Mouse (Mus musculus) liver, embryonic 12.5 days (tissue): ENCODE data around the gene Myrf. TPM values are rescaled to one million over a fixed set of nuclear protein-coding genes. Genes with fewer than 3 reads are reported as not detected.

Experiments
- ATAC-seq: fragments of 200-750 bp; cut with Nextera tagmentation; 2 replicates; pipeline ENCODE4 v1.8.0; 2017; ENCODE audit warnings: moderate number of reproducible peaks, mild to moderate bottlenecking, moderate library complexity
- H3K27ac ChIP-seq: fragments of 300-500 bp; sonication (generic); 2 replicates; pipeline ENCODE4 v1.5.1; 2016; ENCODE audit warnings: mild to moderate bottlenecking
- H3K27me3 ChIP-seq: fragments of 300-500 bp; sonication (generic); replicated peaks from 2 replicates; pipeline ENCODE4 v1.6.1; 2016; ENCODE audit warnings: mild to moderate bottlenecking, moderate library complexity
- H3K36me3 ChIP-seq: fragments of 300-500 bp; sonication (generic); 2 replicates; pipeline ENCODE4 v1.6.1; 2016; ENCODE audit warnings: mild to moderate bottlenecking, moderate library complexity
- H3K4me1 ChIP-seq: fragments of 300-500 bp; sonication (generic); 2 replicates; pipeline ENCODE4 v1.6.1; 2016
- H3K4me2 ChIP-seq: fragments of 300-500 bp; sonication (generic); 2 replicates; pipeline ENCODE4 v1.6.1; 2016; ENCODE audit warnings: mild to moderate bottlenecking, moderate library complexity
- H3K4me3 ChIP-seq: fragments of 300-500 bp; sonication (generic); 2 replicates; pipeline ENCODE4 v1.5.1; 2016; ENCODE audit warnings: mild to moderate bottlenecking, moderate library complexity
- H3K9ac ChIP-seq: fragments of 300-500 bp; sonication (generic); 2 replicates; pipeline ENCODE4 v1.6.1; 2016; ENCODE audit warnings: mild to moderate bottlenecking, moderate library complexity
- H3K9me3 ChIP-seq: fragments of 300-500 bp; sonication (generic); replicated peaks from 2 replicates; pipeline ENCODE4 v1.6.1; 2016; ENCODE audit warnings: mild to moderate bottlenecking, moderate library complexity
- WGBS: fragments of 180-500 bp; shearing (Covaris S2); methylation state at CpG from one replicate; pipeline ENCODE4 v1.1.7; 2016; ENCODE audit not compliant: insufficient replicate concordance; 5-methylcytosine and 5-hydroxymethylcytosine counted together
- polyA plus RNA-seq: library from polyadenylated mRNA; unstranded; fragments of >200 nt; fragmentation: Nextera tagmentation; extraction: Ambion mirVana; gene quantifications from 2 replicates; pipeline ENCODE4 v1.2.1, GENCODE M21; 2016

The Myrf gene
- polyA plus RNA-seq, 1 experiment from 2014 or later, result 6.6 TPM

DNA sequence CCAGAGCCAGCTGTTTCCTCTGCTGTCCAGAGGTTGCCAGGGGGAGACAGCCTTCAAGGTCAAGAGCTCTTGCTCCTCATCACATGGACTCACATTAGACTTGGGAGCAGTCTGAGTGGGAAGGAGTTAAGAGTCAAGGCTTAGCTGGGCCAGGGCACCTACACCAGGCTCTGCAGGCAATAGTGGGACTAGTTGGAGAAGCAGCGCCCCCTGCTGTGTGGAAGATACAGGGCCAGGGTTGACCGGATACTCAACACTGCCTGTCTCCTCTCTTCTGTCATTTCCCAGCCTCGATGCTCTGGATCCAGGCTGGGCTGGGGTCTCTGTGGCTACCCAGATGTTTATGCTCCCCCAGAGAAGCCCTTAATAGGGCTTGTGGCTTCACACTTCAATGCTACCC is 3.6 kb upstream of the Myrf start:
- Histone ChIP-seq H3K4me3 (no peak overlapping the region), H3K9ac (no peak overlapping the region), H3K36me3 (no peaks in the 10 kb centered on the region), H3K9me3 (no peaks in the 10 kb centered on the region), H3K4me1 (peaks cover 22% of the 10 kb centered on the region), H3K27me3 (peaks cover 52% of the 10 kb centered on the region), H3K4me2 (no peak overlapping the region), H3K27ac (no peak overlapping the region)
- WGBS, result 12% methylated on average over 3 of the region's 3 CpGs
- ATAC-seq, result no peak

DNA sequence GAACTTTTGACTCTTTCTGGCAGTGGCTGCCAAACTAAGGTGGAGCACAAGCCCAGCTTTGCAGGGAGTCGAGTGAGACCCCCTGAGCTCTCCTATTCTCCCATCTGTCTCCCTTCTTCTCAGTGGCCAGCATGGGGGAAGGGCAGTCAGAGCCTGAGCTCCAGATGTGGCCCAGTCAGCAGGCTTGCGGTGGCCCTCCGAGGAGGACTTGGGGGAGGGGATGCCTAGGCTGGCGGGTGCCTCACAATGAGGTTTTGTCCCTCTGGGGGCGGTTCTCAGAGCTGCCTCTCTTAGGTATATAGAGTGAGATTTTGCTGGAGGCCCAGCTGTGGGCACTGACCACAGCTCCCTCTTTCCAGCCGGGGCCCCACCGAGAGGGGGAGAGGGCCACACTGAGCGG is 2.4 kb upstream of the Myrf start:
- no peaks in the 10 kb centered on the region for H3K9me3 ChIP-seq
- no peak overlapping the region for H3K9ac ChIP-seq
- H3K27me3 ChIP-seq, result peaks cover 55% of the 10 kb centered on the region
- no peaks in the 10 kb centered on the region for H3K36me3 ChIP-seq
- H3K4me1 ChIP-seq, result peaks cover 35% of the 10 kb centered on the region
- no peak overlapping the region for H3K27ac ChIP-seq
- WGBS, result 15% methylated on average over 8 of the region's 8 CpGs
- no peak for ATAC-seq
- no peak overlapping the region for H3K4me2 ChIP-seq
- H3K4me3 ChIP-seq, result no peak overlapping the region

DNA sequence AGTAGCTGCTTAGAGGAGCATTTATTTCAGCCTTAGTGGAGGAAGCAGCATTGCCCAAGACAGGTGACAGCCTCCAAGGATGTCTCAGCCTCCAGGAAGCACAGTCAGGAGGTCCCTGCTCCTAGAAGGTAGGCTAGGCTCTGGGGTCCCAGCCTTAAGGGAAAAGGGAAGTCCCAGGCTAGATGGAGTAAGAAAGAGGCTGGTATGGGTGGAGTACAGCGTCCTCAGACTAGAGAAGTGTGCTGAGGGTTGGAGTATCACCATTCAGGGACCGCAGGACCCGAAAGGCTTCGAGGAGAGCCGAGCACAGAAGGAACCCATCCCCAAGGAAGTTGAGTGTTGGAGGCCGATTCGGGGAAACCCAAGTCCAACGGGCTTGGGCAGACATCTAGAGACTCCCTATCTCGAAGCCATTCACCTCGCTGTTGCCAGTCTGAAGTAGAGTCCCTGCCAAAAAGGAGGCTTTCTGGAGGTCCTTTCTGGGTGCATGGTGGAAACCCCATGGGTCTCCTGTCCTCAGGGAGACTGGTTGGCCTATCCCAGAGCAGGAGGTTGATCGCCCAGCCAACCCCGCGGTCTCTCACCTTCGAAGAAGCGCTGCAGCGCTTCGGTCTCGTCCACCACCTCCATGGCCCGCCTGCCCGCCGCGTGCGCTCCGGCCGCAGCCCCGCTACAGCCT is 434 bp downstream of the Myrf start:
- H3K27ac ChIP-seq, result peak overlapping the region; percentile 22; the same call in 1 of the 2 replicates
- no peaks in the 10 kb centered on the region for H3K9me3 ChIP-seq
- no peaks in the 10 kb centered on the region for H3K36me3 ChIP-seq
- peak overlapping the region; percentile 54 for H3K4me3 ChIP-seq
- peaks cover 49% of the 10 kb centered on the region for H3K4me1 ChIP-seq
- H3K27me3 ChIP-seq, result peaks cover 45% of the 10 kb centered on the region
- H3K4me2 ChIP-seq, result peak overlapping the region; percentile 85
- no peak; the same call in 1 of the 2 replicates for ATAC-seq
- peak overlapping the region; percentile 67 for H3K9ac ChIP-seq
- WGBS, result 2% methylated on average over 26 of the region's 26 CpGs

DNA sequence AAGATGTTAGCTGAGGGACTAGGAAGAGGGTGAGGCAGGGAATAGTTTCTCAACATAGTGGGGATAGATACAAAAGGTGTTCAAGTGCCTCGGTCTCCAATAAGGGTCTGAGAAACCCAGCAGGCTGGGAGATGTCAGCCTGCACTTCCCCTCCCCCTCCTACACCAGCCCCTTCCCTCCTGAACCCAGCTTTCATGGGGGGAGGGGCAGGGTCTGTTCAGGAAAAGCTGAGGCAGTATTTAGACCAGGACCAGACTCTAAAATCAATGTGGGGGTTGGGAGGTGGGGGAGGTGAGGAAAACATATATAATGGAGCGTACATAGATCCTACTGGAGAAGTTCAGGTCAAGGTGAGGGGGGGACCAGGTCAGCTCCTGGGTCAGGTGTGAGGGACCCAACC is 1.1 kb downstream of the Myrf start:
- peak overlapping the region; percentile 67 for H3K9ac ChIP-seq
- no peaks in the 10 kb centered on the region for H3K36me3 ChIP-seq
- 27% methylated on average over 2 of the region's 2 CpGs for WGBS

DNA sequence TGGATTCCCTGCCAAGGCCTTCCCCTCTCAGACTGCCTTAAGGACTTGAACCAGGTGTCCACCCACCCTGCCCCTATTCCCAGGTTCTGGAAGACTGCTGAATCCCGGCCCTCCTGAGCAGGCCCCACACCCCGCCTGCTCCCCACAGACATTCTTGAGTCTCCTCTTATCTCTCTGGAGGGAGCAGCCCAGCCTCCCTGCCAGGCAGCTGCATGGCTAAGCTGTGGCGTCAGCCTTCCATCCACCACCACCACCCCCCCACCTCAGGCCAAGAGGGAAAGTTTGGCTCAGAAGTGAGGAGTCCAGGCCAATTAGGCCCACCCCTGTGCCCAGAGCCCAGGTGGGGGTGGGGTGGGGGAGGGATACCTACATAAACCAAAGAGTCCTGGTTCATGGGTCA is 2.1 kb downstream of the Myrf start:
- no peak overlapping the region for H3K9ac ChIP-seq
- H3K9me3 ChIP-seq, result no peaks in the 10 kb centered on the region
- no peak for ATAC-seq
- peaks cover 56% of the 10 kb centered on the region for H3K4me1 ChIP-seq
- peaks cover 45% of the 10 kb centered on the region for H3K27me3 ChIP-seq
- H3K4me2 ChIP-seq, result peak overlapping the region; percentile 85
- H3K4me3 ChIP-seq, result 0 out of 2 replicates have a peak overlapping the region, but pooled peaks have one; percentile 54
- WGBS, result 15% methylated on average over 3 of the region's 3 CpGs
- H3K36me3 ChIP-seq, result no peaks in the 10 kb centered on the region
- 0 out of 2 replicates have a peak overlapping the region, but pooled peaks have one; percentile 7 for H3K27ac ChIP-seq

More for the DNA sequence above, 1.1 kb downstream of the Myrf start:
- peak overlapping the region; percentile 85 for H3K4me2 ChIP-seq
- no peak for ATAC-seq
- peak overlapping the region; percentile 54 for H3K4me3 ChIP-seq
- no peaks in the 10 kb centered on the region for H3K9me3 ChIP-seq
- peaks cover 56% of the 10 kb centered on the region for H3K4me1 ChIP-seq
- H3K27me3 ChIP-seq, result peaks cover 45% of the 10 kb centered on the region
- 0 out of 2 replicates have a peak overlapping the region, but pooled peaks have one; percentile 13 for H3K27ac ChIP-seq

DNA sequence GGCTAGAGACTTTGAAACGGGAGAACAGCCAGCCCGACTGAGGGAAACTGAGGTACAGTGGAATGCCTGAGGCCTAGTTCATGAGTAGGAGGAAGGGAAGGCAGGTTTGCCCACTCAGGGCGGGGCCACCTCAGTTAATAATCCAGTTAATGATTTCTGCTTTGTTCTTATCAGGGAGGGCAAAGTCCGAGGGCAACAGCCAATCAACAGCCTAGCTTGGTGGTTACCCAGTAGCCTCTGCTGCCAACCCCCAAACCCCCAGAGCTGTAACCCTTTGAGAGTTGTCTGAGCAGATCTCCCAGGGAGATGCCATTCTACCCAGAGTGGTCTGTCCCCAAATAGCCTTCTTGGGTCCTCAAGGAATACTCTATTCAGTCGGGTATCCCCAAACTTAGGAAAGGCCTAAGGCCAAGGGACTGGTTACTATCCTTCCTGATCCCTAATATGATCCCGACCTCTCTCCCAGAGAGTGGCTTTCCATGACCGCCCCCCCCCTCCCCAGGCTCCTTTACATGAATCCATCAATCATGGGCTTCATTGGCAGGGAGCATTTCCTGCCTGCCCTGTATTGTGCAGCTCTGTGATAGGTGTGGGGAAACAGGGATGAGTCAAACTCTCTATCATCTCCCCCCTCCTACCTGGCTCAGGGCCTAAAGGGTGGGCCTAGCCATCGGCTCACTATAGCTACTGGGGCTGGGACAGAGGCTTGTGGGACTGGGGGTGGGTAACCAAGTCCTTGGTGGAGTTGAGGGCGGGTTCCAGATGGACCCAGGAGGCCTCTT is 4.6 kb downstream of the Myrf start:
- Histone ChIP-seq H3K4me2 (peak overlapping the region; percentile 11), H3K4me3 (no peak overlapping the region), H3K9me3 (no peaks in the 10 kb centered on the region), H3K27ac (peak overlapping the region; percentile 38), H3K36me3 (no peaks in the 10 kb centered on the region), H3K4me1 (peaks cover 64% of the 10 kb centered on the region), H3K27me3 (peaks cover 53% of the 10 kb centered on the region), H3K9ac (no peak overlapping the region)
- ATAC-seq, result peak; percentile 52
- WGBS, result 47% methylated on average over 9 of the region's 9 CpGs

DNA sequence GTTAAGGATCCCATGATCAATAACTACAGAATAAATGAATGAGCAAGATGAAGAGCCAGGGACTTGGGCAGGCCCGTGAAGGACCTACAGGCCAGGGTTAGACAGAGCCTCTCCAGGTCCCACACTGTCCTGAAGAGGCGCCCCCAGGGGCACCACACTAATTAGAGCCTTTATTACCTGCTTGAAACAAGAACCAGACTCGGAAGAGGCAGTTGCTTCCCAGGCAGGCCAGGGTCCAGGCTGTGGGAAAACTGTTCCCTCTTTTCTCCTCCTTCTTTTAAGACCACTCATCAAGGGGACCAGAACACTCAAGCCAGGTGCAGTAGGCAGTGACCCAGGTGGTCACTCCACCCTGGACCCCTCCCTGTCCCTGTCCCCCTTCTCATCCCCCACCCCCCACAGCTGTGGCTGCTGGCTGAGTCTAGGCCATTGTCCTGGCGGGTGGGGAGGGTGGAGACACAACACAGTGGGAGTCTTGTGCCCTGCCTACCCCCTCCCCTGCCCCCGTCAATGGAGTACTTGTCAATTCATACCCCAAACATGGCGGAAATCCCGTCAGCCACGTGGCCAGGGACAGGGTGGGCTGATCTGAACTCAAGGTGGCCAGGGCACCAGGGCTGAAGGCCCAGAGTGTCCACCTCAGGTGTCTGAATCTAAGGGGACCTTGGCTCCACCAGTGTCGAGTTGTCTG is 8.1 kb downstream of the Myrf start:
- no peaks in the 10 kb centered on the region for H3K9me3 ChIP-seq
- peaks cover 41% of the 10 kb centered on the region for H3K27me3 ChIP-seq
- ATAC-seq, result no peak
- H3K9ac ChIP-seq, result no peak overlapping the region
- H3K4me1 ChIP-seq, result peaks cover 39% of the 10 kb centered on the region
- no peak overlapping the region for H3K27ac ChIP-seq
- H3K4me2 ChIP-seq, result no peak overlapping the region
- peaks cover 5% of the 10 kb centered on the region; the same call in 1 of the 2 replicates for H3K36me3 ChIP-seq
- H3K4me3 ChIP-seq, result no peak overlapping the region
- 39% methylated on average over 9 of the region's 9 CpGs for WGBS

DNA sequence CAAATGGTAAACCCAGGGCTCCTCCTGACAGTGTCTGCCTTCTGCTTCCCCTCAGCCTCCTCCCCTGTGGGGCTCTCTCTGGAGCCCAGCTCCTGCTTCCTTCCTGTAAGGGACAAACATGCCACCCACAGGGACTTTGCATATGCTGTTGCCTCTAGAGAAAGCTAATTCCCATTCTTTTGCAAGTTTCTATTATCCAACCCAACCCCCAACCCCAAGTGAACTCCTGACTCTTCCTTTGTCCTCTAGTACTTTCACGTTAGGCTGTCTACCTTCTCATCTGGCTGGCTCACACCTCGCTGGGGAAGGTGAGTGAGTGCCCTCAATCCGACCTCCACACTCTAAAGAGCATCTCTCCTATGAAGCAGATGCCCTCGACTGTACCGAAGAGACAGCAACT is 8.7 kb downstream of the Myrf start:
- H3K9me3 ChIP-seq, result no peaks in the 10 kb centered on the region
- H3K4me2 ChIP-seq, result no peak overlapping the region
- H3K4me1 ChIP-seq, result peaks cover 39% of the 10 kb centered on the region
- H3K9ac ChIP-seq, result no peak overlapping the region
- peak overlapping the region; percentile 15; the same call in 1 of the 2 replicates for H3K27ac ChIP-seq
- no peak for ATAC-seq
- H3K36me3 ChIP-seq, result peaks cover 5% of the 10 kb centered on the region; the same call in 1 of the 2 replicates
- 34% methylated on average over 5 of the region's 5 CpGs for WGBS
- H3K4me3 ChIP-seq, result no peak overlapping the region
- peaks cover 39% of the 10 kb centered on the region for H3K27me3 ChIP-seq

DNA sequence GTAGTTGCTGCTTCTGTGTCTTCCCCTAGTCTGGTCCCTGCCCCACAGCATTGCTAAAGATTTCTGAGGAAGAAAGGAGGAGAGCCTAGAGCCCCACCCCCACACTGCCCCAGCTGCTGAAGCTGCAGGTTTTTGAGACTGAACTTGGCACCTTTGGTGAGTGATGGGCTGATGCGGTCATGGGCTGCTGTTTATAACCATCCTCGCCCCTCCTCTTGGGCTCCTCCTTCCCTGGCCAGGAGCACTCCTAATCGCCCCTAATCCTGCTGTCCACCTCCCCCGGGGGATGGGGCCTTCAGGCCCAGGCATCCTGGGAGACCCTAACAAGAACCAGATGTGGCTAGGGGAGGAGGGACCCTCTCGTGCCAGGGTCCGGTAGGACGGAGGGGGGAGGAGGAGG is 9.5 kb downstream of the Myrf start:
- H3K9me3 ChIP-seq, result no peaks in the 10 kb centered on the region
- H3K9ac ChIP-seq, result no peak overlapping the region
- WGBS, result 28% methylated on average over 7 of the region's 7 CpGs
- no peak overlapping the region for H3K4me2 ChIP-seq
- H3K4me3 ChIP-seq, result no peak overlapping the region
- H3K36me3 ChIP-seq, result peaks cover 5% of the 10 kb centered on the region; the same call in 1 of the 2 replicates
- ATAC-seq, result no peak
- peaks cover 39% of the 10 kb centered on the region for H3K27me3 ChIP-seq
- H3K4me1 ChIP-seq, result peaks cover 38% of the 10 kb centered on the region
- no peak overlapping the region for H3K27ac ChIP-seq

DNA sequence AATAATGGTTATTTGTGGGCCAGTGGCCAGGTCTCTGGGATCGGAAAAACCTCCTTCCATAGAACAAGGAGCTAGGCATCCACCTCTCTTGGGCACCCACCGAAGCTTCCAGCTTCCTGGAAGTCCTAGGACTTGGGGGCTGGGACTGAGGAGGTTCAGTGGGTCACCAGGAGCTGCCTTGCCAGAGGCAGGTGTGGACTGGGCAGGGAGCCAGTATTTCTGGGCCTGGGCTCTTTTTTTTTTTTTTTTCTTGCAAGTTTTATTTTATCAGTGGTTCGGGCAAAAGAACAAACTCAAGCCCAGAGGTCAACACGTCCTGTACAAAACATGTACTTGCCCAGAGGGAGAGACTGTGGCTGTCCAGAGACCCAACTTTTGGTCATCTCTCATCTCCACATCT is 14.8 kb downstream of the Myrf start:
- Histone ChIP-seq H3K4me1 (peaks cover 41% of the 10 kb centered on the region), H3K9me3 (no peaks in the 10 kb centered on the region), H3K36me3 (peaks cover 15% of the 10 kb centered on the region), H3K9ac (no peak overlapping the region), H3K4me3 (no peak overlapping the region), H3K27ac (peak overlapping the region; percentile 42; the same call in 1 of the 2 replicates), H3K4me2 (no peak overlapping the region), H3K27me3 (peaks cover 28% of the 10 kb centered on the region)
- 49% methylated on average over 4 of the region's 4 CpGs for WGBS
- ATAC-seq, result no peak

DNA sequence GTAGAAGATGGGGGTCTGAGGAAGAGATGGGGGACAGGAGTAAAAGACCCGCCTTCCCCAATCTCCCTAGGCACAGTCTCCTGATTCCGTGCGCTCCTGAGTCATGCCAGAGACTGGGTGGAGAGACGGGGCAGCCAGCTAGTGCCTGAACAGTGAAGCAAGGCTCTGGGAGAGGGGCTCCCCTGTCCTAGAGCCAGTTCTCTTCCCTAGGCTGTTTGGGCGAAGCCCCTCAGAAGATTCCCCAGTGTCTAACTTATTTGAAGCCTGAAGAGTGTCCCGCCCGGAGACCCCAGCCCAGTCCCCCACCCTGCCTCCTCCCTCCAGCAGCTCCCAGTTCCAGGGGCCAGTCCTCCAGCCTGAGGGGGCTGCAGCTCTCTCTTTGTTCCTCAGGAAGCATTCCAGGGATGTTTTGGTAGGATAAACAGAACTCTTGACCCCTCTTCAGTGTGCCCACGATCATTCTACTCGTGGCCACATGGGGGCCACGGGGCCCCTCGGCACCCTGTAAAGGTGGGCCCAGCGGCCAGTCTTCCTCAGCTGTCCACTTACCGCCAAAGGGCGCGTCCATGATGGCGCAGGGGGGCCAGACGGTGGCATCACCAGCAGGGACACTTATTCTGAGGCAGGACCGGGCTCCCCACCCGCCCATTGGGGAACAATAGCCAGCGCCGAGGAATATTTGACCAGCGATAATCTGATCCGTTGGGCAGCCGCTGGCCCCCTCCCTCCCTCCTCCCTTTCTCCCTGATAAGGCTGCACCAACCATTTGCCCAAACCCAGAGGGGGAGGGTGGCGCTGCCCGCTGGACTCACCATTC is 15.7 kb downstream of the Myrf start:
- 29% methylated on average over 26 of the region's 26 CpGs for WGBS
- Histone ChIP-seq H3K27ac (peak overlapping the region; percentile 42; the same call in 1 of the 2 replicates), H3K4me1 (peaks cover 36% of the 10 kb centered on the region), H3K4me3 (no peak overlapping the region), H3K9ac (no peak overlapping the region), H3K36me3 (peaks cover 20% of the 10 kb centered on the region), H3K4me2 (peak overlapping the region; percentile 10), H3K27me3 (peaks cover 20% of the 10 kb centered on the region), H3K9me3 (no peaks in the 10 kb centered on the region)
- ATAC-seq, result 0 out of 2 replicates have a peak, but pooled peaks have one; percentile 7
